Mouse (Mus musculus): Measurements from ENCODE around the gene Ankrd44.

DNA sequence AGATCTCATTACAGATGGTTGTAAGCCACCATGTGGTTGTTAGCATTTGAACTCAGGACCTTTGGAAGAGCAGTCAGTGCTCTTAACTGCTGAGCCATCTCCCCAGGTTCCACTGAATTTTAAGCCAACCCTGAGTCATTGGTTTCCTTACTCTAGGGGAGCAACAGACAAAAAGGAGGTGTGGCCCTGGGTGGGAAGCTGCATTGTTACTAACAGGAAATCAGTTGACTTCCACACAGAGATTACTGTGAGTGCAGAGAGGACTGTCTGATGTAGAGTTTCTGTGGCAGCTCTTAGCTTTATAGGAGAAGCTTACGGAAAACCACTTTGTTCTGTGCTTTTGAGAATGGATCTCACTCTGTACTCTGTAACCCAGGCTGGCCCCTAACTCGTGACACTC, 8.7 kb upstream of the Ankrd44 start:
- TF ChIP-seq CTCF (IDR thresholded peaks at IDR 0.05; ENCODE audit: control insufficient read depth, insufficient read depth, insufficient read length) (no peak), MAX (IDR thresholded peaks at IDR 0.05) (no peak), CEBPB (IDR thresholded peaks at IDR 0.05; ENCODE audit: low read depth) (no peak), MYOG (IDR thresholded peaks at IDR 0.05; ENCODE audit: control insufficient read depth, extremely low read depth, insufficient read length) (no peak)
